Mouse (Mus musculus) spleen, adult 2 months (tissue): ENCODE results near the gene Pik3ca. TPM values are rescaled to one million over a fixed set of nuclear protein-coding genes. Genes with fewer than 3 reads are reported as not detected.

Experiments
- DNase-seq, 2 experiments: peaks; one replicate each; pipeline versions ENCODE4 v3.0.0 to v3.0.0-alpha.2; 2012 to 2021; ENCODE audit warnings: low spot score in 2 of 2, low read depth in 1 of 2
- H3K27ac ChIP-seq: fragments of 200-500 bp; 2 replicates; pipeline ENCODE4 v1.5.1; 2012; ENCODE audit warnings: low read length, inconsistent platforms; ENCODE audit not compliant: insufficient read depth
- H3K27me3 ChIP-seq: fragments of 200-500 bp; 2 replicates; pipeline ENCODE4 v1.6.1; 2012; ENCODE audit warnings: mild to moderate bottlenecking, moderate library complexity, low read length, inconsistent platforms; ENCODE audit not compliant: control insufficient read depth, insufficient read depth
- H3K36me3 ChIP-seq: fragments of 200-500 bp; 2 replicates; pipeline ENCODE4 v1.6.1; 2012; ENCODE audit warnings: mild to moderate bottlenecking, low read length, inconsistent platforms; ENCODE audit not compliant: control insufficient read depth, insufficient read depth
- H3K4me1 ChIP-seq: fragments of 200-500 bp; 2 replicates; pipeline ENCODE4 v1.6.1; 2011; ENCODE audit warnings: inconsistent platforms; ENCODE audit not compliant: control insufficient read depth, insufficient read depth, insufficient read length
- H3K4me3 ChIP-seq: fragments of 200-500 bp; 2 replicates; pipeline ENCODE4 v1.5.1; 2011; ENCODE audit warnings: mild to moderate bottlenecking, inconsistent platforms; ENCODE audit not compliant: insufficient read depth, insufficient read length; ENCODE audit errors: extremely low read depth
- CTCF ChIP-seq: fragments of 200-500 bp; IDR thresholded peaks from 2 replicates; pipeline ENCODE4 v1.5.1; 2011; ENCODE audit warnings: mild to moderate bottlenecking, inconsistent platforms; ENCODE audit not compliant: insufficient read depth, insufficient read length, insufficient replicate concordance; ENCODE audit errors: extremely low read depth
- POLR2A ChIP-seq: fragments of 200-500 bp; IDR thresholded peaks from 2 replicates; pipeline ENCODE4 v1.6.1; 2011; ENCODE audit warnings: low read depth, low read length, inconsistent platforms
- WGBS: fragments of 180-500 bp; shearing (Covaris S2); methylation state at CpG from one replicate; pipeline ENCODE4 v1.1.7; 2018; 5-methylcytosine and 5-hydroxymethylcytosine counted together
- polyA plus RNA-seq: library from polyadenylated mRNA; depleted of rRNA; stranded (reverse); fragments of >200 nt; gene quantifications from 2 replicates; pipeline ENCODE4 v1.2.3, GENCODE M21; 2012

The Pik3ca gene
- polyA plus RNA-seq, 1 experiment = 3.7 TPM

GRCm38 (mm10) chr3:32414381-32414780 lies 16.9 kb downstream of the Pik3ca start:
- no peak overlapping the region for H3K4me3 ChIP-seq
- 67% methylated on average over 4 of the region's 4 CpGs for WGBS
- H3K27ac ChIP-seq = no peak overlapping the region
- no peaks in the 10 kb centered on the region for H3K27me3 ChIP-seq
- TF ChIP-seq CTCF = no peak
- no peak for TF ChIP-seq POLR2A
- peaks cover 7% of the 10 kb centered on the region; the same call in 1 of the 2 replicates for H3K4me1 ChIP-seq
- H3K36me3 ChIP-seq = no peaks in the 10 kb centered on the region
- DNase-seq = no peak

- no peak overlapping the region for H3K4me3 ChIP-seq
- TF ChIP-seq POLR2A = no peak
- TF ChIP-seq CTCF = no peak
- 88% methylated on average over 3 of the region's 3 CpGs for WGBS
Measured at GRCm38 (mm10) chr3:32415370-32416309, 18.2 kb downstream of the Pik3ca start.

GRCm38 (mm10) chr3:32417751-32418211 lies 20.3 kb downstream of the Pik3ca start:
- no peak overlapping the region for H3K4me3 ChIP-seq
- no peaks in the 10 kb centered on the region for H3K27me3 ChIP-seq
- DNase-seq = no peak
- no peak overlapping the region for H3K27ac ChIP-seq
- TF ChIP-seq POLR2A (no peak), CTCF (no peak)
- H3K4me1 ChIP-seq = peaks cover 15% of the 10 kb centered on the region
- no peaks in the 10 kb centered on the region for H3K36me3 ChIP-seq
- WGBS = 78% methylated on average over 5 of the region's 5 CpGs

More at GRCm38 (mm10) chr3:32415370-32416309, 18.2 kb downstream of the Pik3ca start:
- peaks cover 5% of the 10 kb centered on the region; the same call in 1 of the 2 replicates for H3K4me1 ChIP-seq
- no peak for DNase-seq
- no peak overlapping the region for H3K27ac ChIP-seq
- H3K27me3 ChIP-seq = no peaks in the 10 kb centered on the region
- no peaks in the 10 kb centered on the region for H3K36me3 ChIP-seq

- H3K27me3 ChIP-seq = no peaks in the 10 kb centered on the region
- H3K27ac ChIP-seq = no peak overlapping the region
- WGBS = 18% methylated on average over 2 of the region's 2 CpGs
- no peak for DNase-seq
- H3K36me3 ChIP-seq = no peaks in the 10 kb centered on the region
- no peak for TF ChIP-seq POLR2A
- no peak for TF ChIP-seq CTCF
- peaks cover 17% of the 10 kb centered on the region for H3K4me1 ChIP-seq
- H3K4me3 ChIP-seq = no peak overlapping the region
Measured at GRCm38 (mm10) chr3:32419866-32420265, 22.4 kb downstream of the Pik3ca start.

GRCm38 (mm10) chr3:32421115-32422054 lies 23.9 kb downstream of the Pik3ca start:
- Histone ChIP-seq H3K4me3 (no peak overlapping the region), H3K36me3 (no peaks in the 10 kb centered on the region), H3K4me1 (peaks cover 14% of the 10 kb centered on the region), H3K27me3 (no peaks in the 10 kb centered on the region), H3K27ac (no peak overlapping the region; the same call in 1 of the 2 replicates)
- WGBS = 57% methylated on average over 6 of the region's 6 CpGs
- TF ChIP-seq CTCF (no peak), POLR2A (no peak)
- no peak for DNase-seq

- H3K36me3 ChIP-seq = no peaks in the 10 kb centered on the region
- no peak for DNase-seq
- 50% methylated on average over 4 of the region's 4 CpGs for WGBS
- no peak overlapping the region for H3K27ac ChIP-seq
- H3K4me1 ChIP-seq = peaks cover 2% of the 10 kb centered on the region; the same call in 1 of the 2 replicates
- no peak overlapping the region for H3K4me3 ChIP-seq
- H3K27me3 ChIP-seq = no peaks in the 10 kb centered on the region
- TF ChIP-seq POLR2A (no peak), CTCF (no peak)
Measured at GRCm38 (mm10) chr3:32427695-32428094, 30.2 kb downstream of the Pik3ca start.
